In genomic region chr19:5295736-5296075, GRCm38 (mm10) we compare ENCODE assay signal across 8 mouse cellular contexts. TPM values are rescaled to one million over a fixed set of nuclear protein-coding genes. Genes with fewer than 3 reads are reported as not detected.
DNase-seq lines count a peak whose midpoint lies in the region; ATAC-seq and TF ChIP-seq lines count a peak whose summit lies in the region.

No protein-coding gene starts in this region.

- H3K27me3 ChIP-seq in kidney, adult 2 months (replicated peaks; ENCODE audit: control insufficient read depth, insufficient read depth, low read length): no peaks in the 10 kb centered on the region
- H3K27me3 ChIP-seq in hindbrain, embryonic 14.5 days (ENCODE audit: control insufficient read depth, insufficient read depth, low read length): no peaks in the 10 kb centered on the region
- H3K27me3 ChIP-seq in midbrain, embryonic 12.5 days: no peaks in the 10 kb centered on the region

- TF ChIP-seq POLR2A in kidney, adult 2 months (IDR thresholded peaks at IDR 0.05; ENCODE audit: low read depth, low read length): no peak
- TF ChIP-seq POLR2A in bone marrow macrophage, adult 2 months (IDR thresholded peaks at IDR 0.05; ENCODE audit: borderline replicate concordance, low read depth, low read length): no peak

- H3K9ac ChIP-seq in hindbrain, embryonic 14.5 days: peak overlapping the region; percentile 73
- peak overlapping the region; percentile 66 for H3K9ac ChIP-seq in midbrain, embryonic 12.5 days (replicated peaks)

- peak overlapping the region; percentile 66 for H3K4me2 ChIP-seq in hindbrain, embryonic 14.5 days (replicated peaks)
- H3K4me2 ChIP-seq in midbrain, embryonic 12.5 days (replicated peaks): peak overlapping the region; percentile 66

- H3K4me3 ChIP-seq in kidney, adult 2 months (ENCODE audit: insufficient read depth, low read depth, low read length): peak overlapping the region; percentile 50
- H3K4me3 ChIP-seq in bone marrow macrophage, adult 2 months (ENCODE audit: insufficient read depth, low read length): peak overlapping the region; percentile 74
- H3K4me3 ChIP-seq in hindbrain, embryonic 14.5 days (replicated peaks; ENCODE audit: low read length): peak overlapping the region; percentile 84
- H3K4me3 ChIP-seq in midbrain, embryonic 12.5 days: peak overlapping the region; percentile 88

- peaks cover 6% of the 10 kb centered on the region; the same call in 1 of the 2 replicates for H3K4me1 ChIP-seq in kidney, adult 2 months (ENCODE audit: control insufficient read depth, insufficient read depth, low read length)
- peaks cover 15% of the 10 kb centered on the region for H3K4me1 ChIP-seq in bone marrow macrophage, adult 2 months (ENCODE audit: control insufficient read depth, insufficient read depth, low read length)
- peaks cover 37% of the 10 kb centered on the region for H3K4me1 ChIP-seq in hindbrain, embryonic 14.5 days (replicated peaks; ENCODE audit: control insufficient read depth, insufficient read depth, low read length)
- H3K4me1 ChIP-seq in midbrain, embryonic 12.5 days: peaks cover 39% of the 10 kb centered on the region

- H3K9me3 ChIP-seq in hindbrain, embryonic 14.5 days (ENCODE audit: control insufficient read depth, low read length): no peaks in the 10 kb centered on the region
- H3K9me3 ChIP-seq in midbrain, embryonic 12.5 days: no peaks in the 10 kb centered on the region

- ATAC-seq in hindbrain, embryonic 14.5 days (ENCODE audit: low FRiP score): peak; percentile 44
- ATAC-seq in midbrain, embryonic 12.5 days (ENCODE audit: low FRiP score, low read depth): peak; percentile 21; the same call in 1 of the 2 replicates

- DNase-seq in kidney, adult 2 months: no peak
- no peak for DNase-seq in kidney, adult 9 months
- DNase-seq in hindbrain, embryonic 14.5 days (ENCODE audit: low spot score): no peak
- DNase-seq in layer of hippocampus, adult 9-10 months (ENCODE audit: low spot score): no peak
- no peak for DNase-seq in embryo, embryonic 11 days
- DNase-seq in frontal cortex, adult 2 months (ENCODE audit: extremely low spot score in 1 of 2, low spot score in 1 of 2): no peak

- TF ChIP-seq CTCF in kidney, adult 2 months (conservative IDR thresholded peaks at IDR 0.05; ENCODE audit: insufficient read depth, insufficient read length, low read depth, low read length): no peak
- TF ChIP-seq CTCF in bone marrow macrophage, adult 2 months (IDR thresholded peaks at IDR 0.05; ENCODE audit: low read depth, low read length): peak; percentile 2; the same call in 1 of the 2 replicates

- peaks cover 4% of the 10 kb centered on the region; the same call in 1 of the 2 replicates for H3K36me3 ChIP-seq in kidney, adult 2 months (ENCODE audit: control insufficient read depth, insufficient read depth, low read length)
- H3K36me3 ChIP-seq in hindbrain, embryonic 14.5 days (replicated peaks; ENCODE audit: control insufficient read depth, insufficient read depth): peaks cover 33% of the 10 kb centered on the region
- H3K36me3 ChIP-seq in midbrain, embryonic 12.5 days: peaks cover 26% of the 10 kb centered on the region

- peak overlapping the region; percentile 24 for H3K27ac ChIP-seq in kidney, adult 2 months (ENCODE audit: insufficient read depth, low read depth, low read length)
- peak overlapping the region; percentile 62 for H3K27ac ChIP-seq in bone marrow macrophage, adult 2 months (ENCODE audit: insufficient read depth, low read depth, low read length)
- H3K27ac ChIP-seq in hindbrain, embryonic 14.5 days: peak overlapping the region; percentile 88
- H3K27ac ChIP-seq in midbrain, embryonic 12.5 days (replicated peaks): peak overlapping the region; percentile 89

- WGBS in kidney, adult 2 months: 5% methylated on average over 13 of the region's 13 CpGs
- WGBS in hindbrain, embryonic 14.5 days: 6% methylated on average over 13 of the region's 13 CpGs
- WGBS in midbrain, embryonic 12.5 days: 6% methylated on average over 13 of the region's 13 CpGs

RNA-seq across cellular contexts. Expression of gene Sf3b2, which starts 0.5 kb away (rescaled TPM):
- polyA plus RNA-seq in kidney, adult 2 months (2012; rRNA removed): 95.8 and 109 TPM in 2 replicates
- 141 and 143 TPM in 2 replicates for polyA plus RNA-seq in bone marrow macrophage, adult 2 months (2012; ENCODE audit: insufficient read depth, insufficient read length, missing spikeins)
- 299 and 305 TPM in 2 replicates for polyA plus RNA-seq in hindbrain, embryonic 14.5 days (2014; fragmentation: Nextera tagmentation; extraction: Ambion mirVana)
- 411 and 418 TPM in 2 replicates for polyA plus RNA-seq in midbrain, embryonic 12.5 days (2016; fragmentation: Nextera tagmentation; extraction: Ambion mirVana)
- polyA plus RNA-seq in frontal cortex, adult 2 months (2012; rRNA removed): 168 and 172 TPM in 2 replicates

RNA-seq across cellular contexts. Expression of gene Gal3st3, which starts 2.4 kb away (rescaled TPM):
- 0.28 and 0.43 TPM in 2 replicates for polyA plus RNA-seq in kidney, adult 2 months (2012; rRNA removed)
- not detected in 2 replicates for polyA plus RNA-seq in bone marrow macrophage, adult 2 months (2012; ENCODE audit: insufficient read depth, insufficient read length, missing spikeins)
- polyA plus RNA-seq in hindbrain, embryonic 14.5 days (2014; fragmentation: Nextera tagmentation; extraction: Ambion mirVana): 34.2 and 39.8 TPM in 2 replicates
- 20.4 and 24.1 TPM in 2 replicates for polyA plus RNA-seq in midbrain, embryonic 12.5 days (2016; fragmentation: Nextera tagmentation; extraction: Ambion mirVana)
- polyA plus RNA-seq in frontal cortex, adult 2 months (2012; rRNA removed): 61.5 and 70.3 TPM in 2 replicates

RNA-seq across cellular contexts. Expression of gene Pacs1, which starts 22.8 kb away (rescaled TPM):
- polyA plus RNA-seq in kidney, adult 2 months (2012; rRNA removed): 14.3 and 16.1 TPM in 2 replicates
- polyA plus RNA-seq in bone marrow macrophage, adult 2 months (2012; ENCODE audit: insufficient read depth, insufficient read length, missing spikeins): 25.2 and 32.7 TPM in 2 replicates
- 54.3 and 59.7 TPM in 2 replicates for polyA plus RNA-seq in hindbrain, embryonic 14.5 days (2014; fragmentation: Nextera tagmentation; extraction: Ambion mirVana)
- polyA plus RNA-seq in midbrain, embryonic 12.5 days (2016; fragmentation: Nextera tagmentation; extraction: Ambion mirVana): 32.5 and 32.8 TPM in 2 replicates
- 43.3 and 47.3 TPM in 2 replicates for polyA plus RNA-seq in frontal cortex, adult 2 months (2012; rRNA removed)

RNA-seq across cellular contexts. Expression of gene Catsper1, which starts 39.8 kb away (rescaled TPM):
- polyA plus RNA-seq in kidney, adult 2 months (2012; rRNA removed): 0.08 TPM in 1 of 2 replicates, not detected in the other
- polyA plus RNA-seq in bone marrow macrophage, adult 2 months (2012; ENCODE audit: insufficient read depth, insufficient read length, missing spikeins): not detected in 2 replicates
- polyA plus RNA-seq in hindbrain, embryonic 14.5 days (2014; fragmentation: Nextera tagmentation; extraction: Ambion mirVana): not detected in 2 replicates
- polyA plus RNA-seq in midbrain, embryonic 12.5 days (2016; fragmentation: Nextera tagmentation; extraction: Ambion mirVana): not detected in 2 replicates
- not detected in 2 replicates for polyA plus RNA-seq in frontal cortex, adult 2 months (2012; rRNA removed)

RNA-seq across cellular contexts. Expression of gene Cst6, which starts 53.7 kb away (rescaled TPM):
- polyA plus RNA-seq in kidney, adult 2 months (2012; rRNA removed): 0.52 and 1.5 TPM in 2 replicates
- not detected in 2 replicates for polyA plus RNA-seq in bone marrow macrophage, adult 2 months (2012; ENCODE audit: insufficient read depth, insufficient read length, missing spikeins)
- polyA plus RNA-seq in hindbrain, embryonic 14.5 days (2014; fragmentation: Nextera tagmentation; extraction: Ambion mirVana): 11.2 and 12.2 TPM in 2 replicates
- 0.87 and 2.2 TPM in 2 replicates for polyA plus RNA-seq in midbrain, embryonic 12.5 days (2016; fragmentation: Nextera tagmentation; extraction: Ambion mirVana)
- polyA plus RNA-seq in frontal cortex, adult 2 months (2012; rRNA removed): 9.6 and 10.2 TPM in 2 replicates

Comparison
In these comparisons a context has a peak if more than half of its experiments do, and no peak if none do; other contexts are left out.
1. H3K27ac ChIP-seq: peak in every context shown above with its lines; median percentile 89 in midbrain, embryonic 12.5 days; 88 in hindbrain, embryonic 14.5 days; 62 in bone marrow macrophage, adult 2 months; 24 in kidney, adult 2 months.
2. RNA of gene Gal3st3, which starts 2.4 kb away (polyA plus RNA-seq): 61.5 to 70.3 TPM in frontal cortex, adult 2 months, 34.2 to 39.8 TPM in hindbrain, embryonic 14.5 days and 20.4 to 24.1 TPM in midbrain, embryonic 12.5 days; 0.28 to 0.43 TPM in kidney, adult 2 months and not detected in bone marrow macrophage, adult 2 months; every median in the first group is over 10 times any median in the second.
3. Peak in every context shown above with its lines, with median percentiles within 50 percentile points of each other: H3K4me3 ChIP-seq.